Mouse (Mus musculus) megakaryocyte, adult 5-6 weeks (primary cell): ENCODE measurements at regions not wholly inside any gene's neighbourhood (a gene's known extent, or its start where the extent isn't known, plus 50 kb on each side); places are given as distances from the start of the nearest gene placed in this dataset.

Experiments used
- ATAC-seq: 2 replicates; pipeline ENCODE4 v1.8.0; 2016; ENCODE audit warnings: mild to moderate bottlenecking, inconsistent platforms; ENCODE audit not compliant: poor library complexity, severe bottlenecking

DNA sequence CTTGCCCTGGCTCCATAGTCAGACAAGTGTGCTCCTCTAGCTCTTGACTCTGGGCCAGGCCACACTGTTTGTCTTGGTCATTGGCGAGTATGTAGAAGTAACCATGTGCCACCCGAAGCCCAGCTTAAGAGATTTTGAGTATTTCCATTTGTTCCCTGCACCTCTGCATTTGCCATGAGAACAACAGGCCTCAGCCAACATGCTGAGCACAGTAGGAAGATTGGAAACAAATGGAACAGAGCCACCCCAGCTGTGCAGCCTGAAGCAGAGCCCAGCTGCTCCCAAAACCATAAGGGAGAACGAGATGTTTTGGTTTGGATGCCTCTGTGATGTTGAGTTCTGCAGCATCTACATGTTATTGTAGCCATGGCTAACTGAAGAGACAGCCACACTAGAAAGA, 433.1 kb upstream of the Gm6657 start:
- no peak for ATAC-seq

- ATAC-seq: no peak
Measured at GRCm38 (mm10) chr12:77776011-77776546, 418.0 kb upstream of the Gm6657 start.

- ATAC-seq: no peak
Measured at GRCm38 (mm10) chr12:77776755-77777154, 417.3 kb upstream of the Gm6657 start.

DNA sequence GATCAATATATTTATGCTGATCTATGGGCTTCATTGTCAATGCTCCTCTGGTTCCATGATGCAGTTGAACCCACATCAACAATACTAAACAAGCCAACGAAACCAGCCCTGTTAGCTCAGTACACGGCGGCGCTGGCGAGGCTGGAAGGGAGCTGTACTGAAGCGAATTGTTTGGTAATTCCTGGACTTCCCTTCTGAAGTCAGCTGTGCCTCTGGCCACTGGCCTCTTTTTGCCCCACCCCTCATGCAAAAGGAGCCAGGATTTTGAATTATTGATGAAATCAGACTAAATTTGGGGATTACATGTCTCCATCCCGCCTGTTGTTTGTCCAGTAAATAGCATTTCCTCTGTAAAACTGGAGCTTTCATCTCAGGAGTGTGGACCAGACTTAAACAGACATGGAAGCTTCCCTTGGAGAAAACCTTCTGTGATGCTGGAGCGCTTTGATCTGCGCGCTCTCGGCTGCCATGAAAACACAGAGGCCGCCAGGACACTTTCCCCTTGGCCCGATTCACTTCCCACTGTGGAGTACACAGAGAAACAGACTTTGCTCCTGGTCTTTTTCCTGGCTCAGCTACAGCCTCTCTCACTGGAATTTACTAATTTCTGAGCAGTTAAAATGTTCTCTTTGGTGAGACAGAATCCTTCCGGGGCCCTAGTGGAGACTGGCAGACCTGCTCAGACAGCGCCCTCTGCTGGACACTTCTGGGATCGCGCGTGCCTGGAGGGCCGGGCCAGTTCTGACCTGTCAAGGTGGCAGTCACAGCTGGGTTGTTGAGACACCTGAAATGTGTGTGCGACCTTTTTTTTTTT, 412.9 kb upstream of the Gm6657 start:
- ATAC-seq: peak; percentile 83

DNA sequence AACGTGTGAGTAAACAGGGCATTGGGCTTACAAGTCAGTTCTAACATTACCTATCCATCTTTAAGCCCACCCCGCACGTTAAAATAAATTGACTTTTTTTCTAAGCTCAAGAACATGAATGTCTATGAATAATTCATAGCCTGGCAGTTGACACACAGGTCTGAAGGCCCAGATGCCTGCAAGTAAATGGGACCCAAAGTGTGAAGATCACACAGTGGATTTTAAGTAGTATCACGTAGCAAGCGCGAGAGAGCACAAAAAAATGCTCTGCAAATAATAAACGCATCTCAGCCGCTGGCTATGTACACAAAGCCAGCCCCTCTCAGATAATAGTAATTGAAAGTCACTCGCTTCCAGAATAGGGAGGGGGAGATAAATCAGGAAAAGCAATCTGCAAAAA, 410.1 kb upstream of the Gm6657 start:
- no peak for ATAC-seq

DNA sequence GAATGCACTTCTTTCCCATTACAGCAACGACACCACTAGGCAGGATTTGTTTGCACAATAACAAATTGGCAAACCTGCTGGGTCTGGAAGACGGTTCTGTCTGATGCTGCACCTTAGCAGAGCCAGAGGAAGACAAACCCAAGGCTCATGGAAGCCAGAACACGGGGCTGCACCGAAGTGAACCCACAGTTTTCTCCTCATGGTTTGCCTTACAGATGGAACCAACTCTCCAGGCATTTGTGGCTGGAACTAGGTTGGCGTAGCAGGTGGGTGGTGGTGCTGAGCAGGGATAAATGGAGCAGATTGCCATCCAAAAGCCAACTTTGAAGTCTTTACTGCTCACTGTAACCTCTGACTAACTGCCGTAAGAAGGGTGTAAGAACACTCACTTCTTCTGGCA, 408.4 kb upstream of the Gm6657 start:
- ATAC-seq: no peak

- no peak for ATAC-seq
Measured at GRCm38 (mm10) chr12:77786678-77787077, 407.4 kb upstream of the Gm6657 start.

DNA sequence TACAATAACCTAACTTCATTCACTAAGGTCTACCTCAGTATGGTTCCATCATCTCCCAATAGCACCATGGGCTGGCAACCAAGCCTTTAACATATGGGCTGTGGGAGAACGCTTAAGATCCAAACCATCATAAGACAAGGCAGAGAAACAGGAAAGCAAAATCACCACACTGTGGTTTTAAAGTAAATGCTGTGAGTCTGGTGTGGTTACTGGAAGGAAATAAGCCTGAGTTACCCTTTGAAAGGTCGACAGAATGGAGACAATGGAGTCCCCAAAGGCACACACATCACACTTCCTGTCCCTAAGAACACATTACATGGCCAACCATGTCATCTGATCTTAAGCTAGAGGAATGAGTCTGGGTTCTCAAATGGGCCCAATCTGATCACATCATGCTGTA, 405.8 kb upstream of the Gm6657 start:
- ATAC-seq: peak; percentile 26; the same call in 1 of the 2 replicates

GRCm38 (mm10) chr12:77789427-77789826, 404.6 kb upstream of the Gm6657 start:
- ATAC-seq: peak; percentile 56

- ATAC-seq: no peak
Measured at GRCm38 (mm10) chr12:77789871-77790270, 404.2 kb upstream of the Gm6657 start.

- ATAC-seq: peak; percentile 39; the same call in 1 of the 2 replicates
Measured at GRCm38 (mm10) chr12:77790891-77791672, 403.0 kb upstream of the Gm6657 start.

GRCm38 (mm10) chr12:77798516-77798915, 395.5 kb upstream of the Gm6657 start:
- no peak for ATAC-seq

DNA sequence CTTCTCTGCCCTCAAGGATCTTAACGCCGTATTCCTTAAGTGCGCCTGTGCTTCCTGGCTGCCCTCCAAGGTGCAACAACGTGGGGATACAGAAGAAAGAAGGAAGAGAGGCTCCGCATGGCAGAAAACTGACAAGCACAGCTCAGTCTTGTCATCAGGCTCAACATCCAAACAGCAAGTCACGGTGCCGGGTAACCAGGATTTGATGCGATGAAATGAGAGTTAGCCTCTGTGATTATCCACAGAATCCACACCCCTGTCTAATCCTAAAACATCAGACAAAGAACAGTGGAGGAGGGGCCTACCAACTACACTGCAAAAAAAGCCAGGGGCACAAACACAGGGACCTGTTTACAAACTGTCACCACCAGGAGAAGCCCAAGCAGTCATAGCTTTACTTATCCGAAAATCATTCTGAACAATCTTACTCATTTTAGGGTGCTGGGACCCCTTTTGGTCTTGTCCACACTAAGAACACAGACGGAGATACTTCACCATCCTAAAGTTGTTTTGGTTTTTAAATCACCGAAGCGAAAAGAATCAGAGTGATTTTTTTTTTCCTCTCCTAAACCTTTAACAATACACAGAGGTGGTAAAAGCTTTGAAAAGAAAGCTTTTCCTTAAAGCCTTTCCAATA, 394.8 kb upstream of the Gm6657 start:
- no peak for ATAC-seq

DNA sequence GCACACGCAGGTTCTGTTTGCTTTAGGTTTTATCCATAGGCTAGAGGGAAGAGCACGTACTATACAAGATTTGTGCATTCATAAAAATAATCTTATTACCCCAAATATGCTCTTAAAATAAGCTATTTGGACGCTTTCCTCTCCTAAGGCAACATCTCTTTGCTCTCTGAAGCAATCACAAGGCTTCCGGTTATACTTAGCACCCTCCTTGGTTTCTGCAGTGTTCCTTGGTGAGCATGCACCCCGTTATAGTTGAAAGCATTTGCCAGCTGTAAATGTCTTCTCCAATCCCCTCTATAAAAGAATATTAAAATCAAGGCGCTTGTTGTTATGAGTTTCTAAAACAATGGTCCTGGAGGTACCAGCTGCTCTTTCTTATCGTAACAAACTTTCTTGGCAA, 386.4 kb upstream of the Gm6657 start:
- ATAC-seq: no peak

- ATAC-seq: no peak
Measured at GRCm38 (mm10) chr12:77811276-77811675, 382.8 kb upstream of the Gm6657 start.

- ATAC-seq: no peak
Measured at GRCm38 (mm10) chr12:77819456-77819855, 374.6 kb upstream of the Gm6657 start.

DNA sequence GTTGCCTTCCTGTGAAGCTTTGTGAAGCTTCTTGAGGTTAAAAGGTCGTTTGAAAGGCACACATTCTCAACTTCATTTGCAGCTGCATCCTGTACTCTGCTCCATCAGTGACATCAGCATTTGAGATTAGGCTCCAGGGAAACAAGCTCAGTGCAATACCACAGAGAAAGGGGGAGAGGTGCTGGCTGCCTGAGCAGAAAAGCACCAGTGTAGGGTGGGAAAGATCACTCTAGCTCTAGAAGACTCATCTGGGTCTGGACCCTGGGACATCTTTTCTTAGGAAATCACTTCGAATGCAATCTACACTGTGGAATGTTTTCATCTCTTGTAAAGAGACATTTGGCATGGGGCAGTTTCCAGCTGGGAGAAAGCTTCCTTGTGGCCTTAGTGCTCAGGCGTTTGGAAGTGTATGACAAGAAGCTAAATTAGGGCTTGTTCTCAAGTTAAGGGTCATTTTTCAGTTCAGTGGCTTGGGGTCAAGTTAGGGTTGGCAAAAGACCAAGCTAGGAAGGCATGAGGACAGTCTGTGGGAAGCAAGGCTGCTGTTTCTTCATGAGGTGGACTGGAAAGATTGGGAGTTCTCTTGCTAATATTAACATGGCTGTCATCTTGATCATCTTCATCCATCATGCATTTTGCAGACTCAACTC, 370.5 kb upstream of the Gm6657 start:
- ATAC-seq: no peak

DNA sequence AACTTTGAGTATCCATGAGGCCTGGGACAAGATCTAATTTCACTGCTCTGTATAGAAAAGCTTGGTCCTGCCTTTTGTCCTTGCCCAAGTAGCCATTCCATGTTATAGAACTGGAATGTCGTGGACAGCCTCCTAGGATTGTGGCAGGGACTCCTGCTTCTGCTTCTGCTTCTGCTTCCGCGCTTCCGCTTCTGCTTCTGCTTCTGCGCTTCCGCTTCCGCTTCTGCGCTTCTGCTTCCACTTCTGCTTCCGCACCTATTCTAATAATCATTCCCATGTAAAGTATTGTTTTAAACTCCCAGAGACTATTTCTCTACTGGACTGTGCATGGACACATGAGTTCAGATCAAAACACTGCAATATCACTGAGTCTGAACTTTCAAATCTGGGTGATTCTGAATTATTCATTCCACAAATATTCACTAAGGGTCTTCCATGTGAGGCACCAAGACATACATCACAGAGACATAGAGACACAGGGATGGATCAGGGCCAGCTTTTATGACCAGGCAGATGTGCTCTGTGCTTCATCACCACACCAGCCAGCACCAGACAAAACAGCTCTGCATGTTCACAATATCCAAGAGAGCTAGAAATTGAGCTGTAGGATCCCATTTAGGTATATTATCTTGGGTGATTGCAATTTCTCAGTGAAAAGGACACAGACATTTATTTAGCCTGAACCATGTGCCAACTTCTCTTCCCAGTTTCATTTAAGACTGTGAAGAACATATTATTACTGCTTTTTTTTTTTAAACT, 360.5 kb upstream of the Gm6657 start:
- peak; percentile 91 for ATAC-seq

- no peak for ATAC-seq
Measured at GRCm38 (mm10) chr12:77834891-77835290, 359.2 kb upstream of the Gm6657 start.

GRCm38 (mm10) chr12:77836231-77836630, 357.8 kb upstream of the Gm6657 start:
- ATAC-seq: no peak
